Mouse (Mus musculus) CH12.LX (cell line): ENCODE data around the gene Daam1. TPM values are rescaled to one million over a fixed set of nuclear protein-coding genes. Genes with fewer than 3 reads are reported as not detected.

Source experiments
- DNase-seq: peaks from one replicate; pipeline ENCODE4 v3.0.0-alpha.2; 2013; ENCODE audit errors: extremely low read depth
- H3K27ac ChIP-seq: 2 replicates; pipeline ENCODE4 v1.5.1; 2012; ENCODE audit warnings: low read depth, mild to moderate bottlenecking, control low read depth, moderate library complexity; ENCODE audit not compliant: insufficient read depth
- H3K27me3 ChIP-seq: replicated peaks from 2 replicates; pipeline ENCODE3; 2012; ENCODE audit warnings: inconsistent platforms
- H3K36me3 ChIP-seq, 2 experiments: replicated peaks in 1 of 2; 2 replicates each; pipeline versions ENCODE3 to v1.6.1; 2012; ENCODE audit warnings: inconsistent platforms in 1 of 2, low read length in 1 of 2, mild to moderate bottlenecking in 1 of 2, mixed read lengths in 1 of 2, moderate library complexity in 1 of 2; ENCODE audit not compliant: control insufficient read depth in 1 of 2, insufficient read depth in 1 of 2
- H3K4me1 ChIP-seq, 2 experiments: 2 replicates each; pipeline ENCODE4 v1.6.1; 2012; ENCODE audit warnings: inconsistent platforms in 1 of 2, moderate library complexity in 1 of 2; ENCODE audit not compliant: insufficient read depth in 2 of 2, control insufficient read depth in 1 of 2
- H3K4me2 ChIP-seq: 2 replicates; pipeline ENCODE4 v1.6.1; 2012; ENCODE audit warnings: low read depth, mild to moderate bottlenecking, control low read depth; ENCODE audit not compliant: poor library complexity, insufficient read depth, severe bottlenecking
- H3K4me3 ChIP-seq, 3 experiments: fragments of 150-350 bp in 1 of 3; sonication (generic) in 1 of 3; replicated peaks in 1 of 3; 2 replicates each; pipeline versions ENCODE3 to v1.5.1; 2011 to 2012; ENCODE audit warnings: low read depth in 2 of 3, low read length in 2 of 3, mild to moderate bottlenecking in 2 of 3, moderate library complexity in 2 of 3, control low read depth in 1 of 3, improper control_type of control experiment in 1 of 3, inconsistent platforms in 1 of 3, mixed read lengths in 1 of 3; ENCODE audit not compliant: poor library complexity in 1 of 3
- H3K79me2 ChIP-seq: replicated peaks from 2 replicates; pipeline ENCODE4 v1.6.1; 2012; ENCODE audit warnings: mild to moderate bottlenecking, moderate library complexity; ENCODE audit not compliant: control insufficient read depth, poor library complexity, insufficient read depth, severe bottlenecking; ENCODE audit errors: extremely low read depth
- H3K9ac ChIP-seq: 2 replicates; pipeline ENCODE4 v1.6.1; 2012; ENCODE audit warnings: low read depth, mild to moderate bottlenecking, control low read depth, moderate library complexity; ENCODE audit not compliant: insufficient read depth
- H3K9me3 ChIP-seq: replicated peaks from 2 replicates; pipeline ENCODE3; 2012; ENCODE audit warnings: low read length, inconsistent platforms, mixed read lengths
- CHD1 ChIP-seq: IDR thresholded peaks from 2 replicates; pipeline ENCODE4 v1.6.1; 2012; ENCODE audit warnings: low read depth, low read length, improper control_type of control experiment, inconsistent platforms
- CTCF ChIP-seq, 2 experiments: IDR thresholded peaks in 1 of 2; conservative IDR thresholded peaks in 1 of 2; 2 replicates each; pipeline ENCODE4 v1.5.1; 2011 to 2012; ENCODE audit warnings: low read depth in 2 of 2, low read length in 2 of 2, improper control_type of control experiment in 1 of 2, inconsistent platforms in 1 of 2, mild to moderate bottlenecking in 1 of 2, moderate library complexity in 1 of 2
- GABPA ChIP-seq: IDR thresholded peaks from 2 replicates; pipeline ENCODE4 v1.6.1; 2012; ENCODE audit warnings: low read depth, low read length, improper control_type of control experiment, inconsistent platforms; ENCODE audit not compliant: insufficient replicate concordance
- IRF4 ChIP-seq: IDR thresholded peaks from 2 replicates; pipeline ENCODE4 v1.6.1; 2014; ENCODE audit warnings: low read depth, mild to moderate bottlenecking, inconsistent platforms, low read length, improper control_type of control experiment
- JUN ChIP-seq: IDR thresholded peaks from 2 replicates; pipeline ENCODE4 v1.6.1; 2011; ENCODE audit warnings: low read depth, mild to moderate bottlenecking, low read length, improper control_type of control experiment, moderate library complexity; ENCODE audit not compliant: insufficient read depth
- KAT2A ChIP-seq: IDR thresholded peaks from 2 replicates; pipeline ENCODE4 v1.6.1; 2012; ENCODE audit warnings: low read length, improper control_type of control experiment, inconsistent platforms; ENCODE audit not compliant: insufficient replicate concordance
- MEF2A ChIP-seq: IDR thresholded peaks from 2 replicates; pipeline ENCODE4 v1.6.1; 2014; ENCODE audit warnings: low read depth, mild to moderate bottlenecking, inconsistent platforms, low read length, improper control_type of control experiment, borderline replicate concordance
- MXI1 ChIP-seq: IDR thresholded peaks from 2 replicates; pipeline ENCODE4 v1.6.1; 2011; ENCODE audit warnings: mild to moderate bottlenecking, low read depth, low read length, improper control_type of control experiment
- NRF1 ChIP-seq: IDR thresholded peaks from 2 replicates; pipeline ENCODE4 v1.6.1; 2014; ENCODE audit warnings: low read depth, mild to moderate bottlenecking, inconsistent platforms, low read length, improper control_type of control experiment, moderate library complexity
- POLR2A ChIP-seq: IDR thresholded peaks from 2 replicates; pipeline ENCODE4 v1.6.1; 2011; ENCODE audit warnings: low read depth, mild to moderate bottlenecking, improper control_type of control experiment, low read length
- RCOR1 ChIP-seq: conservative IDR thresholded peaks from 2 replicates; pipeline ENCODE4 v1.6.1; 2012; ENCODE audit warnings: low read depth, mild to moderate bottlenecking, inconsistent platforms, low read length, improper control_type of control experiment
- TCF12 ChIP-seq: IDR thresholded peaks from 2 replicates; pipeline ENCODE4 v1.6.1; 2014; ENCODE audit warnings: low read depth, mild to moderate bottlenecking, inconsistent platforms, low read length, improper control_type of control experiment
- ZC3H11A ChIP-seq: IDR thresholded peaks from 2 replicates; pipeline ENCODE4 v1.6.1; 2012; ENCODE audit warnings: low read depth, mild to moderate bottlenecking, inconsistent platforms, low read length, improper control_type of control experiment
- ZKSCAN1 ChIP-seq: IDR thresholded peaks from 2 replicates; pipeline ENCODE4 v1.6.1; 2012; ENCODE audit warnings: low read depth, inconsistent platforms, low read length, improper control_type of control experiment, borderline replicate concordance
- ZMIZ1 ChIP-seq: IDR thresholded peaks from 2 replicates; pipeline ENCODE4 v1.6.1; 2012; ENCODE audit warnings: low read depth, mild to moderate bottlenecking, inconsistent platforms, low read length, improper control_type of control experiment
- ZNF384 ChIP-seq: IDR thresholded peaks from 2 replicates; pipeline ENCODE4 v1.6.1; 2012; ENCODE audit warnings: low read depth, low read length, improper control_type of control experiment, inconsistent platforms
- dilution Hi-C: fragments of 300-500 bp; cut with MboI; formaldehyde crosslinking; loops from 2 replicates; pipeline ENCODE4 v1.14.3; 2020; ENCODE audit warnings: low sequenced_read_pairs; ENCODE audit not compliant: extremely low pct_unique_long_range_greater_than_20kb, extremely low pct_ligation_motif_present
- in situ Hi-C: fragments of 300-500 bp; cut with MboI; formaldehyde crosslinking; loops from 3 replicates; pipeline ENCODE4 v1.14.3; 2019; ENCODE audit warnings: low sequenced_read_pairs, low pct_ligation_motif_present, low pct_unique_long_range_greater_than_20kb, mixed read lengths
- polyA plus RNA-seq: library from polyadenylated mRNA; unstranded; fragments of >175 nt; gene quantifications from 2 replicates; pipeline ENCODE4 v1.2.1, GENCODE M21; 2012; ENCODE audit warnings: low read depth; ENCODE audit not compliant: insufficient read length
- total RNA-seq, 2 experiments: library from RNA; depleted of rRNA; stranded (reverse); fragments of 300-350 nt in 1 of 2; fragments of >200 nt in 1 of 2; gene quantifications; 2 replicates each; pipeline ENCODE4 v1.2.3; 2012 to 2014

The Daam1 gene
- total and polyA plus RNA-seq, 3 experiments = 10.7 to 27.9 (median 23.6) TPM

GRCm38 (mm10) chr12:72020285-72020684 lies 189.4 kb downstream of the Daam1 start:
- dilution Hi-C loops = no loop called here
- no peaks in the 10 kb centered on the region for H3K36me3 ChIP-seq

GRCm38 (mm10) chr12:72021543-72021942 lies 190.7 kb downstream of the Daam1 start:
- in situ Hi-C loops = no loop called here
- DNase-seq = no peak
- dilution Hi-C loops = no loop called here
- peaks cover 4% of the 10 kb centered on the region for H3K9me3 ChIP-seq
- H3K4me3 ChIP-seq = no peak overlapping the region
- no peaks in the 10 kb centered on the region for H3K36me3 ChIP-seq
- H3K27me3 ChIP-seq = no peaks in the 10 kb centered on the region
- TF ChIP-seq ZKSCAN1 (no peak), CTCF (conservative IDR thresholded peaks at IDR 0.05 in 1 of 2, IDR thresholded peaks at IDR 0.05 in 1 of 2; ENCODE audit: low read depth in 2 of 2, low read length in 2 of 2) (no peak), ZC3H11A (no peak), GABPA (no peak), ZMIZ1 (no peak), MXI1 (no peak), CHD1 (no peak), JUN (no peak), KAT2A (no peak), NRF1 (no peak)
- H3K4me1 ChIP-seq = peaks cover 0 to 16% of the 10 kb centered on the region in 2 experiments; a peak in 3 of 4 replicates
- H3K79me2 ChIP-seq = no peaks in the 10 kb centered on the region
- H3K27ac ChIP-seq = no peak overlapping the region
- H3K9ac ChIP-seq = no peak overlapping the region
- H3K4me2 ChIP-seq = no peak overlapping the region

More at GRCm38 (mm10) chr12:72020285-72020684, 189.4 kb downstream of the Daam1 start:
- Histone ChIP-seq H3K27ac (no peak overlapping the region), H3K27me3 (no peaks in the 10 kb centered on the region), H3K4me1 (peaks cover 0 to 29% of the 10 kb centered on the region in 2 experiments; a peak in 3 of 4 replicates), H3K9me3 (peaks cover 4% of the 10 kb centered on the region), H3K4me3 (no peak overlapping the region), H3K9ac (no peak overlapping the region), H3K4me2 (no peak overlapping the region), H3K79me2 (no peaks in the 10 kb centered on the region)
- no peak for TF ChIP-seq JUN
- TF ChIP-seq ZNF384 = no peak
- no peak for TF ChIP-seq TCF12
- no peak for TF ChIP-seq RCOR1
- no peak for TF ChIP-seq POLR2A
- no peak for TF ChIP-seq MEF2A
- TF ChIP-seq IRF4 = no peak
- in situ Hi-C loops = no loop called here
- no peak for DNase-seq
